Mouse (Mus musculus): ENCODE data around the gene Hspa12b.

GRCm38 (mm10) chr2:131143007-131143780, 16.1 kb downstream of the Hspa12b start:
- TF ChIP-seq POLR2A (IDR thresholded peaks at IDR 0.05; ENCODE audit: control insufficient read depth, low read depth, low read length): no peak
- no peak for TF ChIP-seq CTCF (IDR thresholded peaks at IDR 0.05; ENCODE audit: control insufficient read depth, insufficient read depth, insufficient replicate concordance, low read depth, low read length)
